Mouse (Mus musculus) erythroblast, embryonic 14.5 days (primary cell): Measurements from ENCODE around the gene Mrpl12.

Source experiments
- GATA1 ChIP-seq: IDR thresholded peaks from 2 replicates; pipeline ENCODE4 v1.6.1; 2012; ENCODE audit warnings: low read length, inconsistent platforms, mixed read lengths
- TAL1 ChIP-seq: IDR thresholded peaks from 3 replicates; pipeline ENCODE4 v1.6.1; 2012; ENCODE audit warnings: low read length, inconsistent platforms, mixed read lengths

DNA sequence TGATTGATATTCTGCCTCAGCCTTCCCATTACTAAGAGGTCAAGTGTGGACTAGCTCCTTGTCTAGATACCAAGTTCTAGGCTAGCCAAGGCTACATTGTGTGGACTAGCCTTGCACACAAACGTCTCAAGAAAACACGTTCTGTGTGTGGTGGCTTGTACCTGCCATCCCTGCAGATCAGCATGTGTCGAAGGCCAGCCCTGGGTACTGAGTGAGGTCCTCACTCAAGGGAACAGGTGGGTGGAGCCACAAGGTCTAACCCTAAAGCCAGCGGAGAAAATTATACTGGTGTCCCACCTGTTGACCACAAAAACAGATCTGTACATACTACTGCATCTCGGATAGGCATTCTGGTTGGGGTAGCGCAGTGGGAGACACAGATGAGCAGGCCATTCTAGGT is 15.5 kb downstream of the Mrpl12 start:
- no peak for TF ChIP-seq TAL1
- no peak for TF ChIP-seq GATA1
